Mouse (Mus musculus) hindbrain, embryonic 15.5 days (tissue): Measurements from ENCODE around the gene Sp1. TPM values are rescaled to one million over a fixed set of nuclear protein-coding genes. Genes with fewer than 3 reads are reported as not detected.

Experiments
- ATAC-seq: fragments of 200-750 bp; cut with Nextera tagmentation; 2 replicates; pipeline ENCODE4 v1.8.0; 2017; ENCODE audit warnings: low read depth, moderate number of reproducible peaks, moderate TSS enrichment; ENCODE audit not compliant: low FRiP score
- H3K27ac ChIP-seq: fragments of 300-500 bp; sonication (generic); replicated peaks from 2 replicates; pipeline ENCODE4 v1.5.1; 2015; ENCODE audit warnings: mild to moderate bottlenecking, inconsistent platforms
- H3K27me3 ChIP-seq: fragments of 300-500 bp; sonication (generic); 2 replicates; pipeline ENCODE4 v1.6.1; 2015; ENCODE audit warnings: control low read depth, inconsistent platforms
- H3K36me3 ChIP-seq: fragments of 300-500 bp; sonication (generic); 2 replicates; pipeline ENCODE4 v1.6.1; 2015; ENCODE audit warnings: control low read depth, inconsistent platforms
- H3K4me1 ChIP-seq: fragments of 300-500 bp; sonication (generic); replicated peaks from 2 replicates; pipeline ENCODE4 v1.6.1; 2015; ENCODE audit warnings: control low read depth, inconsistent platforms
- H3K4me2 ChIP-seq: fragments of 300-500 bp; sonication (generic); 2 replicates; pipeline ENCODE4 v1.6.1; 2015; ENCODE audit warnings: moderate library complexity, mild to moderate bottlenecking, inconsistent platforms
- H3K4me3 ChIP-seq: fragments of 300-500 bp; sonication (generic); 2 replicates; pipeline ENCODE4 v1.5.1; 2015; ENCODE audit warnings: mild to moderate bottlenecking, inconsistent platforms
- H3K9ac ChIP-seq: fragments of 300-500 bp; sonication (generic); 2 replicates; pipeline ENCODE4 v1.6.1; 2015; ENCODE audit warnings: inconsistent platforms
- H3K9me3 ChIP-seq: fragments of 300-500 bp; sonication (generic); 2 replicates; pipeline ENCODE4 v1.6.1; 2016; ENCODE audit warnings: control low read depth, inconsistent platforms
- WGBS: fragments of 180-500 bp; shearing (Covaris S2); methylation state at CpG from one replicate; pipeline ENCODE4 v1.1.7; 2015; 5-methylcytosine and 5-hydroxymethylcytosine counted together
- polyA plus RNA-seq: library from polyadenylated mRNA; unstranded; fragments of >200 nt; fragmentation: Nextera tagmentation; extraction: Ambion mirVana; gene quantifications from 2 replicates; pipeline ENCODE4 v1.2.1, GENCODE M21; 2015

Sp1 gene
- polyA plus RNA-seq, 1 experiment from 2014 or later: 3.4 TPM

- WGBS: under 1% methylated on average over 30 of the region's 40 CpGs
- Histone ChIP-seq H3K9me3 (no peaks in the 10 kb centered on the region), H3K4me2 (peak within 1 kb of the TSS; percentile 70), H3K9ac (peak within 1 kb of the TSS; percentile 93), H3K36me3 (peaks cover 13% of the 10 kb centered on the region), H3K4me3 (peak within 1 kb of the TSS; percentile 93), H3K4me1 (peaks cover 23% of the 10 kb centered on the region), H3K27ac (peak within 1 kb of the TSS; percentile 97), H3K27me3 (no peaks in the 10 kb centered on the region)
- ATAC-seq: peak; percentile 99
These were observed 64.3 kb downstream of the Sp1 start, which contains the start of gene Pcbp2 for GRCm38 (mm10) chr15:102470183-102470604. Gene Pcbp2, plus strand, starts transcription at chr15:102470539.

- Histone ChIP-seq H3K27ac (peak overlapping the region; percentile 97), H3K4me3 (peak overlapping the region; percentile 93), H3K9me3 (no peaks in the 10 kb centered on the region), H3K27me3 (no peaks in the 10 kb centered on the region), H3K4me1 (peaks cover 23% of the 10 kb centered on the region), H3K36me3 (peaks cover 19% of the 10 kb centered on the region), H3K9ac (peak overlapping the region; percentile 93), H3K4me2 (peak overlapping the region; percentile 70)
- peak; percentile 68 for ATAC-seq
- under 1% methylated on average over 45 of the region's 67 CpGs for WGBS
These were observed 64.8 kb downstream of the Sp1 start for GRCm38 (mm10) chr15:102470605-102471294.

GRCm38 (mm10) chr15:102471295-102471645, 65.3 kb downstream of the Sp1 start:
- Histone ChIP-seq H3K36me3 (peaks cover 24% of the 10 kb centered on the region), H3K9me3 (no peaks in the 10 kb centered on the region), H3K4me1 (peaks cover 23% of the 10 kb centered on the region), H3K27ac (peak overlapping the region; percentile 97), H3K4me2 (peak overlapping the region; percentile 70), H3K4me3 (peak overlapping the region; percentile 93), H3K9ac (peak overlapping the region; percentile 93), H3K27me3 (no peaks in the 10 kb centered on the region)
- ATAC-seq: no peak
- WGBS: under 1% methylated on average over 10 of the region's 10 CpGs

- Histone ChIP-seq H3K9ac (peak overlapping the region; percentile 93), H3K4me3 (peak overlapping the region; percentile 93), H3K4me2 (peak overlapping the region; percentile 70), H3K27ac (no peak overlapping the region), H3K36me3 (peaks cover 29% of the 10 kb centered on the region), H3K27me3 (no peaks in the 10 kb centered on the region), H3K4me1 (peaks cover 23% of the 10 kb centered on the region), H3K9me3 (no peaks in the 10 kb centered on the region)
- ATAC-seq: no peak
These were observed 65.8 kb downstream of the Sp1 start for GRCm38 (mm10) chr15:102471727-102472126.

- no peak overlapping the region for H3K9ac ChIP-seq
These were observed 67.3 kb downstream of the Sp1 start for GRCm38 (mm10) chr15:102473246-102473645.

GRCm38 (mm10) chr15:102474520-102474919, 68.6 kb downstream of the Sp1 start:
- Histone ChIP-seq H3K4me3 (no peak overlapping the region), H3K36me3 (peaks cover 52% of the 10 kb centered on the region), H3K27ac (no peak overlapping the region), H3K27me3 (no peaks in the 10 kb centered on the region), H3K9me3 (no peaks in the 10 kb centered on the region), H3K9ac (no peak overlapping the region), H3K4me2 (no peak overlapping the region), H3K4me1 (peaks cover 23% of the 10 kb centered on the region)
- no peak for ATAC-seq
- WGBS: 89% methylated on average over 2 of the region's 2 CpGs

More at GRCm38 (mm10) chr15:102473246-102473645, 67.3 kb downstream of the Sp1 start:
- no peaks in the 10 kb centered on the region for H3K9me3 ChIP-seq
- H3K36me3 ChIP-seq: peaks cover 41% of the 10 kb centered on the region
- peak overlapping the region; percentile 7; the same call in 1 of the 2 replicates for H3K4me2 ChIP-seq
- WGBS: 82% methylated on average over 2 of the region's 2 CpGs
- H3K27me3 ChIP-seq: no peaks in the 10 kb centered on the region
- no peak for ATAC-seq
- H3K4me3 ChIP-seq: no peak overlapping the region
- H3K27ac ChIP-seq: no peak overlapping the region
- peaks cover 23% of the 10 kb centered on the region for H3K4me1 ChIP-seq

- Histone ChIP-seq H3K9ac (no peak overlapping the region), H3K36me3 (peaks cover 82% of the 10 kb centered on the region), H3K4me3 (no peak overlapping the region), H3K9me3 (no peaks in the 10 kb centered on the region), H3K4me2 (no peak overlapping the region), H3K4me1 (no peaks in the 10 kb centered on the region), H3K27me3 (no peaks in the 10 kb centered on the region), H3K27ac (no peak overlapping the region)
- ATAC-seq: no peak
- 91% methylated on average over 3 of the region's 3 CpGs for WGBS
These were observed 77.2 kb downstream of the Sp1 start for GRCm38 (mm10) chr15:102483136-102483535.

- WGBS: 91% methylated on average over 12 of the region's 12 CpGs
- H3K4me1 ChIP-seq: no peaks in the 10 kb centered on the region
- H3K36me3 ChIP-seq: peaks cover 86% of the 10 kb centered on the region
- ATAC-seq: no peak
- no peaks in the 10 kb centered on the region for H3K9me3 ChIP-seq
- H3K4me2 ChIP-seq: no peak overlapping the region
- no peak overlapping the region for H3K9ac ChIP-seq
- no peak overlapping the region for H3K27ac ChIP-seq
- H3K4me3 ChIP-seq: no peak overlapping the region
- H3K27me3 ChIP-seq: no peaks in the 10 kb centered on the region
These were observed 79.9 kb downstream of the Sp1 start for GRCm38 (mm10) chr15:102485853-102486252.

Other genes with a start within 250 kb of the Sp1 start
- gene Zfp740, start 202.9 kb upstream of the Sp1 start, polyA plus RNA-seq: 52.7 and 54.6 TPM in 2 replicates
- gene Csad, start 201.4 kb upstream of the Sp1 start, polyA plus RNA-seq: 39.2 and 40.1 TPM in 2 replicates
- gene Itgb7, start 174.2 kb upstream of the Sp1 start, polyA plus RNA-seq: 1.1 and 1.2 TPM in 2 replicates
- gene Rarg, start 148.6 kb upstream of the Sp1 start, polyA plus RNA-seq: 5.8 and 6.3 TPM in 2 replicates
- 0.06 and 0.07 TPM in 2 replicates for gene Gm9918, start 135.6 kb upstream of the Sp1 start, polyA plus RNA-seq
- 59.7 and 63.5 TPM in 2 replicates for gene Mfsd5, start 126.7 kb upstream of the Sp1 start, polyA plus RNA-seq
- 4.4 and 6.7 TPM in 2 replicates for gene Espl1, start 109.9 kb upstream of the Sp1 start, polyA plus RNA-seq
- gene Pfdn5, start 80.0 kb upstream of the Sp1 start, polyA plus RNA-seq: 460 and 473 TPM in 2 replicates
- 92.6 and 94.2 TPM in 2 replicates for gene Myg1, start 74.4 kb upstream of the Sp1 start, polyA plus RNA-seq
- 36.8 and 37.9 TPM in 2 replicates for gene Aaas, start 55.4 kb upstream of the Sp1 start, polyA plus RNA-seq
- gene Sp7, start 39.0 kb upstream of the Sp1 start, polyA plus RNA-seq: 0.57 and 0.71 TPM in 2 replicates
- gene Amhr2, start 39.2 kb downstream of the Sp1 start, polyA plus RNA-seq: 0.21 and 0.52 TPM in 2 replicates
- gene Prr13, start 52.9 kb downstream of the Sp1 start, polyA plus RNA-seq: 88.7 and 98.5 TPM in 2 replicates
- gene Pcbp2, start 64.4 kb downstream of the Sp1 start, polyA plus RNA-seq: 124 and 126 TPM in 2 replicates
- gene Gm10337, start 97.6 kb downstream of the Sp1 start, polyA plus RNA-seq: 9.5 and 14.8 TPM in 2 replicates
- gene Map3k12, start 110.9 kb downstream of the Sp1 start, polyA plus RNA-seq: 55.7 and 58.3 TPM in 2 replicates
- gene Tarbp2, start 112.0 kb downstream of the Sp1 start, polyA plus RNA-seq: 98.0 and 104 TPM in 2 replicates
- 4.8 and 5.3 TPM in 2 replicates for gene Npff, start 118.8 kb downstream of the Sp1 start, polyA plus RNA-seq
- gene Gm28047, start 218.9 kb downstream of the Sp1 start, polyA plus RNA-seq: not detected in 2 replicates
- 19.4 and 19.8 TPM in 2 replicates for gene Atf7, start 219.3 kb downstream of the Sp1 start, polyA plus RNA-seq